Mouse (Mus musculus) cerebellum, adult 11-12 months (tissue): ENCODE data around the gene Oosp1.

Experiments used
- DNase-seq: peaks from one replicate; pipeline ENCODE4 v3.0.0; 2022

Oosp1 gene

GRCm38 (mm10) chr19:11690839-11691238, at the start of gene Oosp1:
Oosp1 (minus strand) TSS chr19:11691150.
- no peak for DNase-seq

GRCm38 (mm10) chr19:11736455-11736854, 45.5 kb upstream of the Oosp1 start:
- DNase-seq: no peak

GRCm38 (mm10) chr19:11730278-11730677, 39.3 kb upstream of the Oosp1 start:
- DNase-seq: no peak

- DNase-seq: no peak
Measured at GRCm38 (mm10) chr19:11727304-11727703, 36.4 kb upstream of the Oosp1 start.

- no peak for DNase-seq
Measured at GRCm38 (mm10) chr19:11725915-11726314, 35.0 kb upstream of the Oosp1 start.

- no peak for DNase-seq
Measured at GRCm38 (mm10) chr19:11724275-11724674, 33.3 kb upstream of the Oosp1 start.

- DNase-seq: no peak
Measured at GRCm38 (mm10) chr19:11723870-11724269, 32.9 kb upstream of the Oosp1 start.

GRCm38 (mm10) chr19:11720071-11720470, 29.1 kb upstream of the Oosp1 start:
- no peak for DNase-seq

- DNase-seq: no peak
Measured at GRCm38 (mm10) chr19:11712451-11712850, 21.5 kb upstream of the Oosp1 start.

- no peak for DNase-seq
Measured at GRCm38 (mm10) chr19:11698342-11698741, 7.4 kb upstream of the Oosp1 start.

GRCm38 (mm10) chr19:11696755-11697154, 5.8 kb upstream of the Oosp1 start, which contains the start of gene Oosp3:
Oosp3 (plus strand) TSS chr19:11697055.
- no peak for DNase-seq

GRCm38 (mm10) chr19:11691454-11691853, 504 bp upstream of the Oosp1 start:
- no peak for DNase-seq

GRCm38 (mm10) chr19:11661562-11661961, 29.4 kb downstream of the Oosp1 start:
- DNase-seq: no peak

- DNase-seq: no peak
Measured at GRCm38 (mm10) chr19:11660459-11660858, 30.5 kb downstream of the Oosp1 start, which contains the start of gene Oosp2. Oosp2 (minus strand) TSS chr19:11660559.

- DNase-seq: no peak
Measured at GRCm38 (mm10) chr19:11659142-11659541, 31.8 kb downstream of the Oosp1 start.

GRCm38 (mm10) chr19:11649564-11649963, 41.4 kb downstream of the Oosp1 start:
- no peak for DNase-seq

GRCm38 (mm10) chr19:11646166-11646565, 44.8 kb downstream of the Oosp1 start:
- DNase-seq: no peak

- no peak for DNase-seq
Measured at GRCm38 (mm10) chr19:11640732-11641131, 50.2 kb downstream of the Oosp1 start, which contains the start of gene Ms4a3. Ms4a3 (minus strand) TSS chr19:11640851.

- DNase-seq: no peak
Measured at GRCm38 (mm10) chr19:11639038-11639437, 51.9 kb downstream of the Oosp1 start.

- DNase-seq: no peak
Measured at GRCm38 (mm10) chr19:11635572-11635971, 55.4 kb downstream of the Oosp1 start.

- no peak for DNase-seq
Measured at GRCm38 (mm10) chr19:11634330-11634729, 56.6 kb downstream of the Oosp1 start.

- DNase-seq: no peak
Measured at GRCm38 (mm10) chr19:11633732-11634131, 57.2 kb downstream of the Oosp1 start.

- no peak for DNase-seq
Measured at GRCm38 (mm10) chr19:11625231-11625630, 65.7 kb downstream of the Oosp1 start.

- no peak for DNase-seq
Measured at GRCm38 (mm10) chr19:11624800-11625199, 66.2 kb downstream of the Oosp1 start.

- no peak for DNase-seq
Measured at GRCm38 (mm10) chr19:11623551-11623950, 67.4 kb downstream of the Oosp1 start, which contains the start of gene Ms4a2. Ms4a2 (minus strand) TSS chr19:11623719.
